Mouse (Mus musculus) megakaryocyte, adult 5-6 weeks (primary cell): ENCODE data around the gene Tmem214. TPM values are rescaled to one million over a fixed set of nuclear protein-coding genes. Genes with fewer than 3 reads are reported as not detected.

ENCODE experiments used
- ATAC-seq: 2 replicates; pipeline ENCODE4 v1.8.0; 2016; ENCODE audit warnings: mild to moderate bottlenecking, inconsistent platforms; ENCODE audit not compliant: poor library complexity, severe bottlenecking
- total RNA-seq, 2 experiments: library from RNA; stranded (forward) in 1 of 2; stranded (reverse) in 1 of 2; fragments of 153-499, 151-499 nt in 1 of 2; fragments of 221-1000, 200-1000 nt in 1 of 2; gene quantifications; 2 replicates each; pipeline versions ENCODE4 v1.2.3 to v1.2.4; 2015 to 2017

Tmem214 gene
- total RNA-seq, 2 experiments from 2014 or later, result 11.9 to 14.0 TPM

GRCm38 (mm10) chr5:30914101-30914635 lies 46.4 kb downstream of the Tmem214 start:
- no peak for ATAC-seq

GRCm38 (mm10) chr5:30914849-30915248 lies 47.0 kb downstream of the Tmem214 start:
- ATAC-seq, result no peak

- no peak for ATAC-seq
Measured at GRCm38 (mm10) chr5:30915456-30915855, 47.6 kb downstream of the Tmem214 start.

GRCm38 (mm10) chr5:30915974-30916433 lies 48.2 kb downstream of the Tmem214 start:
- peak; percentile 69 for ATAC-seq

DNA sequence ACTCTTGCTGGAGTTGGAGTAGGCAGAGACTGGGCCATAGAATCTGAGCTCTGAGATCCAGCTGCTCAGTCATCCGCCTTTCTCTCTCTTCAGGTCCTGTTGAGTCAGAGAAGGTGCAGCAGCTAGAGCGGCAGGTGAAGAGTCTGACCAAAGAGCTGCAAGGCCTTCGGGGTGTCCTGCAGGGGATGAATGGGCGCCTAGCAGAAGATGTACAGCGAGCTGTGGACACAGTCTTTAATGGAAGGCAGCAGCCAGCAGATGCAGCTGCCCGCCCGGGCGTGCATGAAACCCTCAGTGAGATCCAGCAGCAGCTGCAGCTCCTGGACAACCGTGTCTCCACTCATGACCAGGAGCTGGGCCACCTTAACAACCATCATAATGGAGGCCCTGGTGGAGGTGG lies 49.0 kb downstream of the Tmem214 start:
- no peak for ATAC-seq

DNA sequence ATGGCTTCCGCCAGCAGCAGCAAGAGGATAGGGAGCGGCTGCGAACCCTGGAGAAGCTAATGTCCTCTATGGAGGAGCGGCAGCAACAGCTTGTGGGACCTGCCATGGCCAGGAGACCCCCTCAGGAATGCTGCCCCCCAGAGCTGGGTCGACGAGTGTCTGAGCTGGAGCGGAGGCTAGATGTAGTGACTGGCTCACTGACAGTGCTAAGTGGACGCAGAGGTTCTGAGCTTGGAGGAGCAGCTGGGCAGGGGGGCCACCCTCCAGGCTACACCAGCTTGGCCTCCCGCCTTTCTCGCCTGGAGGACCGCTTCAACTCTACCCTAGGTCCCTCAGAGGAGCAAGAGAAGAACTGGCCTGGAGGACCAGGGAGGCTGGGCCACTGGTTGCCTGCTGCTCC lies 49.5 kb downstream of the Tmem214 start:
- ATAC-seq, result no peak

GRCm38 (mm10) chr5:30917891-30918670 lies 50.3 kb downstream of the Tmem214 start:
- ATAC-seq, result no peak

- ATAC-seq, result no peak
Measured at GRCm38 (mm10) chr5:30918691-30919090, 50.9 kb downstream of the Tmem214 start.

DNA sequence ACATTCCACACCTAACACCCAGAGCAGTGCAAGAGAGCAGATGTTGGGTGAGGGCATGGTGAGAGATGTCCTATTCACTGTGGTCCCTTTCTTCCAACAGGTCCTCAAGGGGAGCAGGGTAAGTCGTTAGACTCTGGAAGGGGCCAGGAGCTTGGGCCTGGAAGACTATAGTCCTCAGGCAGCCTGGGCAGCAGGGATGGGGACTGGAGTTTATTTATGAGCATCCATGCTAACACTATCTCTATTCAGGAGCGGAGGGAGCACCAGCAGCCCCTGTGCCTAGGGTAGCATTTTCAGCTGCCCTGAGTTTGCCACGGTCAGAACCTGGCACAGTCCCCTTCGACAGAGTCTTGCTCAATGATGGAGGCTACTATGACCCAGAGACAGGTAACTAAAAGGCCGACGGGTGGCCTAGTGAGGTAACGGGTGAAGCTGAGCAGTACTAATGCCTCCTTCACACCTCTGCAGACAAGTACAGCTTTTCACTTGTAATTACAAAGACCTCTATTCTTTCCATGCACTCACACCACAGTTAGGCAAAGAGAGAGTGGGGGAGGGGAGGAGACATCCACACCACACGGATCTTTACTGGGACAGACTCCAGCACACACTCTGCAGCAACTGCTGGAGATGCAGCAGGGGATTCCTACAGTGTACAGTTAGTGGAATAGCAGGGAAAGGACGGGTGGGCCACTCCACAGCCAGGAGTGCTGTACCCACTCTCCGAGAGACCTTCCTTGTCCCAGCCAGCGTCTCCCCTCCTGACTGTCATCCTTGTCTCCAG lies 52.2 kb downstream of the Tmem214 start:
- no peak for ATAC-seq

DNA sequence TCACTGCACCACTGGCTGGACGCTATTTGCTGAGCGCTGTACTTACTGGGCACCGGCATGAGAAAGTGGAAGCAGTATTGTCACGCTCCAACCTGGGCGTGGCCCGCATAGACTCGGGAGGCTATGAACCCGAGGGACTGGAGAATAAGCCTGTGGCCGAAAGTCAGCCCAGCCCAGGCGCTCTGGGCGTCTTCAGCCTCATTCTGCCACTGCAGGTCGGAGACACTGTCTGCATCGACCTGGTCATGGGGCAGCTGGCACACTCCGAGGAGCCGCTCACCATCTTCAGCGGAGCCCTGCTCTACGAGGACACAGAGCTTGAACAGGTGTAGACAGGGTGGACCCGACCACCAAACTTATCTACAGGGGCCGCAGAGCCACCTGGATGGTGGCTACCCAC lies 52.8 kb downstream of the Tmem214 start:
- ATAC-seq, result no peak

DNA sequence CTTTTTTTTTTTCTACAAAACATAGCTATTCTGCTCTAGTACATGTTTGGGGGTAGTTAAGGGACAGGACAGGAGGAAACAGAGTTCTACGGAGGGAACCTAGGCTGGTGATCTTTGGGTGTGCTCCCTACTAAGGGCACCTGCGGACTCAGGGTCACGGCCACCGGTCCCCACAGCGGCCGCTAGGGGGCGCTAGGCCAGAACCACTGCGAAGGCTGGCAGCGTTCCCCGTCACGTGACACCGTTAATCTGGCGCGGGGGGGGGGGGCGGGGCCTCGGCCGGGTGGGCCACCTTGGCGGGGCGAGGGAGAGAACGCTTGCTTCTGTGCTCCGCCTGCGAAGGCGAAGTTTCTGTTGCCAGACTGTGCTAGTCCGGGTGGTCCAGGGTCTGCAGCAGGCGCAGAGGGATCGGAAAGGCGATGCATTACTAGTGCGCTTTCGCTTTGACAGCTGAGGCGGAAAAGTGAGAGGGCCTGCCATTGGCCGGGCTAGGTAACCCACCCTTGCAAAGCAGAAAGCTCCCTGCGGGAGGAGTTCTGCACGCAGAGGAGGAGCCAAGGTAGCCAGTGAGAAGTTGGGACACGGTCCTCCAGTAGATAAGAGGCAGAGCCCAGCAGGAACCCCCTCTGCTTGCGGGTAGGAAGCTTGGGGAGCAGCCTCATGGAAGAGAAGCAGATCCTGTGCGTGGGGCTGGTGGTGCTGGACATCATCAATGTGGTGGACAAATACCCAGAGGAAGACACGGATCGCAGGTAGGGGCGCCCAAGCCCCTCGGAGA lies 53.6 kb downstream of the Tmem214 start, which contains the start of gene Khk:
Khk (plus strand) TSS at position 176 of the 778 bp plus-strand sequence.
- ATAC-seq, result peak; percentile 86

GRCm38 (mm10) chr5:30922581-30923041 lies 54.8 kb downstream of the Tmem214 start:
- ATAC-seq, result no peak

- ATAC-seq, result no peak
Measured at GRCm38 (mm10) chr5:30923119-30923518, 55.3 kb downstream of the Tmem214 start.

- ATAC-seq, result no peak
Measured at GRCm38 (mm10) chr5:30924614-30925013, 56.8 kb downstream of the Tmem214 start.

DNA sequence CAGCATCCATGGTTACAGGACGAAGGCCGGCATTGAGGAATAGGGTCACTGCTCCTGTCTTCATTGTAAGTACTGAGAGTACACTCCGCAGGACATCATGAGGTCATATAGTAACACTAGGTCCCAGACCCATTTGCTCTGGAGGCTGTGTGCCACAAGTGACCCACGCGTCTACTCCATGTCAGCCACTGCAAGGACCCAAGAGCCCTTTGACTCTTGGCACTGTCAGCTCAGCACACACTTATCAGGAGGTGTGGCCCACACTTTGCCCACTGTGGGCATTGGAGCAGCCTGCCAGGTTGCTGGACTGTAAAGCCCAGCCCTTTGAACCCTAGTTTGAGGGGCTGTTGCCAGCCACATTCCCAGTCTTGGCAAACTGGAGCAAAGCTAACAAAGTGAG lies 57.4 kb downstream of the Tmem214 start:
- ATAC-seq, result no peak

- no peak for ATAC-seq
Measured at GRCm38 (mm10) chr5:30926073-30926472, 58.3 kb downstream of the Tmem214 start.

DNA sequence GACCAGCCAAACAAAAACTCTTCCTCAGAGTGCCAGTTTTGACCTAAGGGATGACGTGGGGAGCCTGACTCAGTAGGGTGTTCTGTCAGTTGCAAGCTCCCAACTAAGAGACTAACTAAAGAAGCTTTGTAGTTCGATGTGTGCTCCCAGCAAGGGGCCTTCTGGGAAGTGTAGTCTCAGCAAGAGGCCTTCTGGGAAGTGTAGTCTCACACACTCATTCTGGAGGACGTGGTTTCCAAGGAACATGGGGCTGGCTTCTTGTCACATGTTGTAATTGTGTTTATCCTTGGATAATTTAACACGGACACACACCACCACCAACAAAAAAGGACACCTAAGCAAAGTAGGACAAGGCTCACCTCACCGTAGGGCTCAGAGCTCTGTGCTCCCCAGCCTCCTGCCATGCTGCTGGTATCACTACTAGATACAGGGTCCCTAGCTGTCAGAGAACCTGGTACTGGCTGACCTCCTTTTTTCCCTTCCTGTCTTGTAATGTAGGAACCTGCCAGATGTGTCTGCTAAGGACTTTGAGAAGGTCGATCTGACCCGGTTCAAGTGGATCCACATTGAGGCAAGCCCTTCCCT lies 60.2 kb downstream of the Tmem214 start:
- no peak for ATAC-seq
